Mouse (Mus musculus) myocyte (in vitro differentiated cells): ENCODE results near the gene Atp11a.

Source experiments
- E2F4 ChIP-seq: IDR thresholded peaks from one replicate; pipeline ENCODE4 v1.6.1; 2011; ENCODE audit warnings: mild to moderate bottlenecking, control low read depth, moderate library complexity; ENCODE audit not compliant: insufficient read depth
- MYOD1 ChIP-seq, 3 experiments: IDR thresholded peaks; one replicate each; pipeline ENCODE4 v1.6.1; 2011; ENCODE audit warnings: control low read depth in 2 of 3, low read depth in 2 of 3, mild to moderate bottlenecking in 2 of 3, moderate library complexity in 1 of 3; ENCODE audit not compliant: insufficient read length in 2 of 3, control insufficient read depth in 1 of 3
- MYOG ChIP-seq, 3 experiments: IDR thresholded peaks; one replicate each; pipeline ENCODE4 v1.6.1; 2011; ENCODE audit warnings: control low read depth in 2 of 3, low read depth in 2 of 3, mild to moderate bottlenecking in 2 of 3; ENCODE audit not compliant: insufficient read length in 2 of 3, control insufficient read depth in 1 of 3, insufficient read depth in 1 of 3
- POLR2A ChIP-seq: IDR thresholded peaks from one replicate; pipeline ENCODE4 v1.6.1; 2011; ENCODE audit warnings: low read depth, mild to moderate bottlenecking, control low read depth, moderate library complexity; ENCODE audit not compliant: insufficient read length
- REST ChIP-seq: IDR thresholded peaks from one replicate; pipeline ENCODE4 v1.6.1; 2011; ENCODE audit warnings: mild to moderate bottlenecking, control low read depth, moderate library complexity; ENCODE audit not compliant: insufficient read depth, insufficient read length
- USF1 ChIP-seq: IDR thresholded peaks from one replicate; pipeline ENCODE4 v1.6.1; 2011; ENCODE audit warnings: low read depth, mild to moderate bottlenecking, control low read depth, moderate library complexity

DNA sequence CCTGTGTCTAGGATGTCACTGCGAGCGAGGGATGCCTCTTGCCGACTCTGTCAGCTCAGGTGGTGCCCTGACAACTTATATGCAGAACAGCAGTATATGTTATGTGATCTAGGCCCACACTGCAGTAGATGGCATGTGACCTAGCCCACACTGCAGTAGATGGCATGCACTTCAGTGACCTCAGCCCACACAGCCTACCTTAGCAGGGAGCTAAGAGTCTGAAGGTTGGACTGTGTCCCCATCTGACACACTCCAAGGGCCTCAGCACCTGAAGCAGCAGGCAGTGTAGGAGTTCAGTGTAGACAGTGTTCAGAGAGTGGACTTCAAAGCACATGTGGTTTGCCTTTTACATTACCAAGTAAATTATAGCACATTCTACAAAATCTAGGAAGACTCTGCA is 10.4 kb downstream of the Atp11a start:
- no peak for TF ChIP-seq POLR2A
- TF ChIP-seq MYOD1 (IDR thresholded peaks at IDR 0.05; ENCODE audit: control insufficient read depth in 1 of 3, insufficient read length in 2 of 3, low read depth in 2 of 3): no peak
- no peak for TF ChIP-seq MYOG (IDR thresholded peaks at IDR 0.05; ENCODE audit: control insufficient read depth in 1 of 3, insufficient read depth in 1 of 3, insufficient read length in 2 of 3, low read depth in 2 of 3)
- TF ChIP-seq USF1: no peak
- TF ChIP-seq E2F4: no peak
- TF ChIP-seq REST: no peak
